In the genomic region with DNA sequence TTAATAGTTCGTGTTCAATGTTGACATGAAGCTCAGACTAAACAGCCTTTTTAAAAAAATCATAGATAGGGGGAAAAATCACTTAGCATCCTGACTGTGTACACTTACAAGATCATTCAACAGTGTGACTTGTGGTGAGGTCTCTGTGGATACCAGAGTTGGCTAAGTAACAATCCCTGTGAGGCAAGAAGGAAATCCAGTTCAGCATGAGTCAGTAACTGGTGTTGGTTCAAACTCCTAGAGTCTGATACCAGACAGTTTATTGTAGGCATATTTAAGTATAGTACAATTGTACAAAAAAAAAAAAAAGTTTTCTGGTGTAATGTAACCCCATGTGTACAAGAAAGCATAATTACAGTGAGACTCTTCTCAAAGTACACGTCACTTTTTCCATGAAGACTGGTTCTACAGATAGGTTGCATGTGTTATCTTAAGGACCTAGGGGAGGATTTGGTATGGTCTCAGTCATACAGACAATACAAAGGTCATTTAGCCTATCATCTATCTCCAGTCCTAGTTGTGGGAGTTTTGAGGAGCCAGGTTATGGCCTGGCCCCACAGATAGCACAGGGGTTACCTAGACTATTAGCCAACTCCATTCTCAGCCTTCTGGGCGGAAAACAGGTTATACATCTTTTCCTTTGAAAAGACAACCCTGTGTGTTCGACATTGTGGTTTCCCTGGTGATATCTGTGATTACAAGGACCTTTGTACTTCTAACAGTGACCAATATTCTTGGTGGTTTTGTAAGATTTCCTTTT, we compare ENCODE assay signal across 26 mouse cellular contexts. TPM values are rescaled to one million over a fixed set of nuclear protein-coding genes. Genes with fewer than 3 reads are reported as not detected.
A peak's percentile ranks its signal among the peaks of the same experiment; 100 is the strongest.
DNase-seq lines count a peak whose midpoint lies in the region; ATAC-seq lines count a peak whose summit lies in the region.
"Had no signal": no experiment of that assay in that cellular context is flagged by ENCODE, and none has a peak within 500 bp of the region (broad histone marks: within the 10 kb centered on the region; RNA-seq: fewer than 3 reads in every experiment).

No protein-coding gene starts in this region.

- no peaks in the 10 kb centered on the region for H3K36me3 ChIP-seq in intestine, embryonic 16.5 days (ENCODE audit: control insufficient read depth, insufficient read depth, low read length)
- no peaks in the 10 kb centered on the region for H3K36me3 ChIP-seq in limb, embryonic 10.5 days
- H3K36me3 ChIP-seq: forebrain, embryonic 15.5 days; heart, embryonic 13.5 days; limb, embryonic 15.5 days; liver, embryonic 15.5 days; midbrain, embryonic 13.5 days; stomach, embryonic 15.5 days had no signal

- peaks cover 4% of the 10 kb centered on the region; the same call in 1 of the 2 replicates for H3K4me1 ChIP-seq in intestine, embryonic 16.5 days (ENCODE audit: control insufficient read depth, insufficient read depth, low read length)
- H3K4me1 ChIP-seq in limb, embryonic 10.5 days = no peaks in the 10 kb centered on the region
- H3K4me1 ChIP-seq: forebrain, embryonic 15.5 days; limb, embryonic 15.5 days; liver, embryonic 15.5 days; midbrain, embryonic 13.5 days; stomach, embryonic 15.5 days had no signal

- peak; percentile 8 for DNase-seq in cerebellum, adult 8-10 months
- no peak for DNase-seq in cerebellum, postnatal 25 days
- DNase-seq in c-Kit-positive CD71-positive TER-119-negative erythroid progenitor cells, embryonic 14.5 days (ENCODE audit: low read depth) = peak; percentile 11
- DNase-seq in limb, embryonic 10.5 days (ENCODE audit: low spot score) = no peak
- DNase-seq in spleen, adult 18-20 months = no peak
- no peak for DNase-seq in gastrocnemius, postnatal 10 days
- DNase-seq: adrenal gland, postnatal 25 days; heart, adult 2 months; heart, postnatal 10 days; kidney, adult 8-10 months; kidney, postnatal 4 days; layer of hippocampus, postnatal 36 days; left cerebral cortex, postnatal 4 days; lung, embryonic 14.5 days; lung, postnatal 36 days; thymus, postnatal 14 days had no signal

- no peak overlapping the region for H3K4me3 ChIP-seq in intestine, embryonic 16.5 days (ENCODE audit: low read length)
- H3K4me3 ChIP-seq in limb, embryonic 10.5 days = no peak overlapping the region
- H3K4me3 ChIP-seq: forebrain, embryonic 15.5 days; heart, adult 2 months; heart, embryonic 13.5 days; limb, embryonic 15.5 days; liver, embryonic 15.5 days; megakaryocyte, embryonic 14.5 days; midbrain, embryonic 13.5 days; stomach, embryonic 15.5 days had no signal

- no peaks in the 10 kb centered on the region for H3K27me3 ChIP-seq in intestine, embryonic 16.5 days (replicated peaks; ENCODE audit: control insufficient read depth, insufficient read depth, low read length)
- H3K27me3 ChIP-seq in limb, embryonic 10.5 days (ENCODE audit: low read depth, poor library complexity, severe bottlenecking) = no peaks in the 10 kb centered on the region
- H3K27me3 ChIP-seq: forebrain, embryonic 15.5 days; heart, embryonic 13.5 days; limb, embryonic 15.5 days; liver, embryonic 15.5 days; midbrain, embryonic 13.5 days; stomach, embryonic 15.5 days had no signal

- peak; percentile 90 for ATAC-seq in intestine, embryonic 16.5 days
- ATAC-seq: forebrain, embryonic 15.5 days; midbrain, embryonic 13.5 days had no signal

- H3K27ac ChIP-seq in intestine, embryonic 16.5 days (ENCODE audit: low read length) = 0 out of 2 replicates have a peak overlapping the region, but pooled peaks have one; percentile 10
- H3K27ac ChIP-seq in limb, embryonic 10.5 days = no peak overlapping the region
- H3K27ac ChIP-seq: forebrain, embryonic 15.5 days; heart, adult 2 months; heart, embryonic 13.5 days; hindbrain, embryonic 14.5 days; kidney, postnatal 0 days; limb, embryonic 15.5 days; liver, embryonic 15.5 days; midbrain, embryonic 13.5 days; stomach, embryonic 15.5 days had no signal

- H3K9me3 ChIP-seq in intestine, embryonic 16.5 days (ENCODE audit: control insufficient read depth, low read length) = no peaks in the 10 kb centered on the region
- no peaks in the 10 kb centered on the region for H3K9me3 ChIP-seq in limb, embryonic 10.5 days (replicated peaks)
- H3K9me3 ChIP-seq: forebrain, embryonic 15.5 days; heart, embryonic 13.5 days; limb, embryonic 15.5 days; liver, embryonic 15.5 days; midbrain, embryonic 13.5 days; stomach, embryonic 15.5 days had no signal

- no peak overlapping the region for H3K4me2 ChIP-seq in intestine, embryonic 16.5 days (ENCODE audit: low read depth, low read length)
- H3K4me2 ChIP-seq: forebrain, embryonic 15.5 days; heart, embryonic 13.5 days; hindbrain, embryonic 14.5 days; limb, embryonic 15.5 days; liver, embryonic 15.5 days; lung, embryonic 14.5 days; midbrain, embryonic 13.5 days; stomach, embryonic 15.5 days had no signal

- 50% methylated on average over 4 of the region's 4 CpGs for WGBS in intestine, embryonic 16.5 days
- WGBS in limb, embryonic 10.5 days = 81% methylated on average over 4 of the region's 4 CpGs

- H3K9ac ChIP-seq in intestine, embryonic 16.5 days (ENCODE audit: low read depth, low read length) = no peak overlapping the region
- H3K9ac ChIP-seq: forebrain, embryonic 15.5 days; heart, embryonic 13.5 days; hindbrain, embryonic 14.5 days; limb, embryonic 15.5 days; liver, embryonic 15.5 days; lung, embryonic 14.5 days; midbrain, embryonic 13.5 days; stomach, embryonic 15.5 days had no signal

RNA-seq across cellular contexts. Expression of gene Prom1, which starts 58.0 kb away (rescaled TPM):
- polyA plus RNA-seq in intestine, embryonic 16.5 days (2015; fragmentation: Nextera tagmentation; extraction: Ambion mirVana) = 37.6 and 39.9 TPM in 2 replicates
- polyA plus RNA-seq in limb, embryonic 10.5 days (2016; fragmentation: Nextera tagmentation; extraction: Ambion mirVana) = 94.6 and 120 TPM in 2 replicates
- total RNA-seq in gastrocnemius, postnatal 10 days (2021) = 10 to 100 TPM; 12.7 to 16.0 TPM

Comparison
In these comparisons a context has a peak if more than half of its experiments do, and no peak if none do; other contexts are left out.
1. DNase-seq: peak in cerebellum, adult 8-10 months (single experiment) and c-Kit-positive CD71-positive TER-119-negative erythroid progenitor cells, embryonic 14.5 days (single experiment); none in cerebellum, postnatal 25 days (0 of 2), limb, embryonic 10.5 days (single experiment), spleen, adult 18-20 months (0 of 2) and gastrocnemius, postnatal 10 days (single experiment).